Mouse (Mus musculus) hindbrain, embryonic 14.5 days (tissue): ENCODE results near the gene Gm20683. TPM values are rescaled to one million over a fixed set of nuclear protein-coding genes. Genes with fewer than 3 reads are reported as not detected.

Source experiments
- ATAC-seq: fragments of 200-750 bp; cut with Nextera tagmentation; 2 replicates; pipeline ENCODE4 v1.8.0; 2017; ENCODE audit warnings: moderate number of reproducible peaks, mild to moderate bottlenecking, moderate TSS enrichment, moderate library complexity; ENCODE audit not compliant: low FRiP score
- DNase-seq: peaks from one replicate; pipeline ENCODE4 v3.0.0-alpha.2; 2015; ENCODE audit warnings: low spot score
- H3K27ac ChIP-seq: fragments of 300-500 bp; sonication (generic); 2 replicates; pipeline ENCODE4 v1.5.1; 2014; ENCODE audit warnings: mild to moderate bottlenecking, moderate library complexity
- H3K27me3 ChIP-seq: fragments of 300-500 bp; sonication (generic); 2 replicates; pipeline ENCODE4 v1.6.1; 2014; ENCODE audit warnings: mild to moderate bottlenecking, low read length, mixed read lengths; ENCODE audit not compliant: control insufficient read depth, insufficient read depth
- H3K36me3 ChIP-seq: fragments of 300-500 bp; sonication (generic); replicated peaks from 2 replicates; pipeline ENCODE4 v1.6.1; 2014; ENCODE audit not compliant: control insufficient read depth, insufficient read depth
- H3K4me1 ChIP-seq: fragments of 300-500 bp; sonication (generic); replicated peaks from 2 replicates; pipeline ENCODE4 v1.6.1; 2014; ENCODE audit warnings: antibody characterized with exemption, low read length, mixed read lengths; ENCODE audit not compliant: control insufficient read depth, insufficient read depth
- H3K4me2 ChIP-seq: fragments of 300-500 bp; sonication (generic); replicated peaks from 2 replicates; pipeline ENCODE4 v1.6.1; 2014; ENCODE audit warnings: mild to moderate bottlenecking, moderate library complexity
- H3K4me3 ChIP-seq: fragments of 300-500 bp; sonication (generic); replicated peaks from 2 replicates; pipeline ENCODE4 v1.5.1; 2014; ENCODE audit warnings: mild to moderate bottlenecking, low read length
- H3K9ac ChIP-seq: fragments of 300-500 bp; sonication (generic); 2 replicates; pipeline ENCODE4 v1.6.1; 2014
- H3K9me3 ChIP-seq: fragments of 300-500 bp; sonication (generic); 2 replicates; pipeline ENCODE4 v1.6.1; 2016; ENCODE audit warnings: low read length; ENCODE audit not compliant: control insufficient read depth
- WGBS: fragments of 180-500 bp; shearing (Covaris S2); extraction: QIAGEN DNeasy Blood & Tissue Kit; methylation state at CpG from one replicate; pipeline ENCODE4 v1.1.7; 2014; 5-methylcytosine and 5-hydroxymethylcytosine counted together
- polyA plus RNA-seq: library from polyadenylated mRNA; unstranded; fragments of >200 nt; fragmentation: Nextera tagmentation; extraction: Ambion mirVana; gene quantifications from 2 replicates; pipeline ENCODE4 v1.2.1, GENCODE M21; 2014

The Gm20683 gene
- polyA plus RNA-seq, 1 experiment from 2014 or later, result 8.7 TPM

GRCm38 (mm10) chr17:25832436-25833290 is 8.9 kb downstream of the Gm20683 start:
- ATAC-seq, result peak; percentile 91
- H3K27ac ChIP-seq, result peak overlapping the region; percentile 98
- under 1% methylated on average over 74 of the region's 77 CpGs for WGBS
- no peaks in the 10 kb centered on the region for H3K9me3 ChIP-seq
- no peaks in the 10 kb centered on the region for H3K27me3 ChIP-seq
- peak overlapping the region; percentile 89 for H3K4me3 ChIP-seq
- peaks cover 79% of the 10 kb centered on the region for H3K4me1 ChIP-seq
- H3K9ac ChIP-seq, result peak overlapping the region; percentile 86
- DNase-seq, result peak; percentile 97
- H3K4me2 ChIP-seq, result peak overlapping the region; percentile 96
- H3K36me3 ChIP-seq, result peaks cover 29% of the 10 kb centered on the region

GRCm38 (mm10) chr17:25831451-25832281 is 9.9 kb downstream of the Gm20683 start:
- Histone ChIP-seq H3K27me3 (no peaks in the 10 kb centered on the region), H3K9ac (peak overlapping the region; percentile 86), H3K4me1 (peaks cover 74% of the 10 kb centered on the region), H3K9me3 (no peaks in the 10 kb centered on the region), H3K4me3 (peak overlapping the region; percentile 89), H3K4me2 (peak overlapping the region; percentile 96), H3K36me3 (peaks cover 36% of the 10 kb centered on the region), H3K27ac (peak overlapping the region; percentile 98)
- DNase-seq (no peak), ATAC-seq (no peak)
- WGBS, result 63% methylated on average over 21 of the region's 21 CpGs

- Histone ChIP-seq H3K9me3 (no peaks in the 10 kb centered on the region), H3K4me1 (peaks cover 67% of the 10 kb centered on the region), H3K36me3 (peaks cover 43% of the 10 kb centered on the region), H3K4me2 (peak overlapping the region; percentile 96), H3K27me3 (no peaks in the 10 kb centered on the region), H3K27ac (no peak overlapping the region), H3K4me3 (peak overlapping the region; percentile 89), H3K9ac (0 out of 2 replicates have a peak overlapping the region, but pooled peaks have one; percentile 86)
- DNase-seq (no peak), ATAC-seq (no peak)
- WGBS, result 88% methylated on average over 14 of the region's 14 CpGs
Observed at GRCm38 (mm10) chr17:25830806-25831431, 10.6 kb downstream of the Gm20683 start.

- 81% methylated on average over 4 of the region's 4 CpGs for WGBS
Observed at GRCm38 (mm10) chr17:25830200-25830753, 11.3 kb downstream of the Gm20683 start.

GRCm38 (mm10) chr17:25829558-25830017 is 12.0 kb downstream of the Gm20683 start:
- WGBS, result 44% methylated on average over 8 of the region's 8 CpGs
- no peak for ATAC-seq

More at GRCm38 (mm10) chr17:25830200-25830753, 11.3 kb downstream of the Gm20683 start:
- Histone ChIP-seq H3K4me3 (peak overlapping the region; percentile 62; the same call in 1 of the 2 replicates), H3K9me3 (no peaks in the 10 kb centered on the region), H3K27me3 (no peaks in the 10 kb centered on the region), H3K4me2 (peak overlapping the region; percentile 95), H3K27ac (no peak overlapping the region), H3K36me3 (peaks cover 45% of the 10 kb centered on the region), H3K9ac (no peak overlapping the region), H3K4me1 (peaks cover 65% of the 10 kb centered on the region)
- DNase-seq (no peak), ATAC-seq (no peak)

GRCm38 (mm10) chr17:25828712-25829557 is 12.6 kb downstream of the Gm20683 start, which contains the start of gene Jmjd8:
Gene Jmjd8, plus strand, starts transcription at chr17:25828867.
- Histone ChIP-seq H3K36me3 (peaks cover 45% of the 10 kb centered on the region), H3K4me2 (peak within 1 kb of the TSS; percentile 95), H3K27ac (peak within 1 kb of the TSS; percentile 92), H3K9me3 (no peaks in the 10 kb centered on the region), H3K9ac (peak within 1 kb of the TSS; percentile 90), H3K4me3 (peak within 1 kb of the TSS; percentile 62), H3K27me3 (no peaks in the 10 kb centered on the region), H3K4me1 (peaks cover 65% of the 10 kb centered on the region)
- DNase-seq, result peak; percentile 84
- WGBS, result under 1% methylated on average over 32 of the region's 32 CpGs
- peak; percentile 58 for ATAC-seq

More at GRCm38 (mm10) chr17:25829558-25830017, 12.0 kb downstream of the Gm20683 start:
- H3K36me3 ChIP-seq, result peaks cover 45% of the 10 kb centered on the region
- peak overlapping the region; percentile 90 for H3K9ac ChIP-seq
- peak overlapping the region; percentile 92 for H3K27ac ChIP-seq
- peak overlapping the region; percentile 95 for H3K4me2 ChIP-seq
- no peak for DNase-seq
- peaks cover 65% of the 10 kb centered on the region for H3K4me1 ChIP-seq
- H3K9me3 ChIP-seq, result no peaks in the 10 kb centered on the region
- no peaks in the 10 kb centered on the region for H3K27me3 ChIP-seq
- H3K4me3 ChIP-seq, result peak overlapping the region; percentile 62

GRCm38 (mm10) chr17:25828223-25828594 is 13.4 kb downstream of the Gm20683 start:
- H3K4me2 ChIP-seq, result peak overlapping the region; percentile 95
- H3K9me3 ChIP-seq, result no peaks in the 10 kb centered on the region
- peak overlapping the region; percentile 62 for H3K4me3 ChIP-seq
- peak overlapping the region; percentile 92; the same call in 1 of the 2 replicates for H3K27ac ChIP-seq
- H3K36me3 ChIP-seq, result peaks cover 45% of the 10 kb centered on the region
- H3K27me3 ChIP-seq, result no peaks in the 10 kb centered on the region
- DNase-seq (no peak), ATAC-seq (no peak)
- peak overlapping the region; percentile 90 for H3K9ac ChIP-seq
- 84% methylated on average over 8 of the region's 8 CpGs for WGBS
- H3K4me1 ChIP-seq, result peaks cover 61% of the 10 kb centered on the region
